Comparison of ENCODE assay signal across 14 mouse cellular contexts in genomic region chr11:84127977-84128376, GRCm38 (mm10). TPM values are rescaled to one million over a fixed set of nuclear protein-coding genes. Genes with fewer than 3 reads are reported as not detected.
DNase-seq lines count a peak whose midpoint lies in the region; ATAC-seq and TF ChIP-seq lines count a peak whose summit lies in the region.
"Had no signal": no experiment of that assay in that cellular context is flagged by ENCODE, and none has a peak within 500 bp of the region (broad histone marks: within the 10 kb centered on the region; RNA-seq: fewer than 3 reads in every experiment).

No protein-coding gene starts in this region.

- H3K9ac ChIP-seq in kidney, embryonic 15.5 days = no peak overlapping the region
- no peak overlapping the region for H3K9ac ChIP-seq in stomach, postnatal 0 days (ENCODE audit: low read length)

- peak; percentile 19 for DNase-seq in cerebellum, adult 9-10 months
- DNase-seq in cerebellum, adult 18-20 months = no peak
- DNase-seq in kidney, postnatal 14 days = no peak
- DNase-seq in thymus, postnatal 14 days = peak; percentile 5
- DNase-seq in thymus, postnatal 10 days (ENCODE audit: low spot score in 2 of 2) = no peak
- DNase-seq in stomach, postnatal 0 days (ENCODE audit: low spot score) = no peak
- no peak for DNase-seq in heart, embryonic 10.5 days (ENCODE audit: low spot score)
- DNase-seq: gastrocnemius, postnatal 10 days; lung, adult 18-20 months; right cerebral cortex, postnatal 25 days had no signal

- TF ChIP-seq EP300 in stomach, postnatal 0 days (optimal IDR thresholded peaks at IDR 0.05) = no peak

- TF ChIP-seq CTCF in stomach, postnatal 0 days (IDR thresholded peaks at IDR 0.05; ENCODE audit: low read depth) = peak; percentile 47

- WGBS in kidney, embryonic 15.5 days = 84% methylated on average over 4 of the region's 4 CpGs
- WGBS in stomach, postnatal 0 days = 76% methylated on average over 4 of the region's 4 CpGs
- 85% methylated on average over 4 of the region's 4 CpGs for WGBS in heart, embryonic 10.5 days

- ATAC-seq in kidney, embryonic 15.5 days (replicated peaks; ENCODE audit: low FRiP score) = no peak
- ATAC-seq in stomach, postnatal 0 days (ENCODE audit: low FRiP score, low TSS enrichment) = no peak

- H3K4me3 ChIP-seq in kidney, embryonic 15.5 days (replicated peaks) = peak overlapping the region; percentile 79; the same call in 1 of the 2 replicates
- no peak overlapping the region for H3K4me3 ChIP-seq in stomach, postnatal 0 days (ENCODE audit: low read depth, low read length)
- no peak overlapping the region for H3K4me3 ChIP-seq in heart, embryonic 10.5 days

- peaks cover 41% of the 10 kb centered on the region for H3K36me3 ChIP-seq in kidney, embryonic 15.5 days
- peaks cover 8% of the 10 kb centered on the region; the same call in 1 of the 2 replicates for H3K36me3 ChIP-seq in stomach, postnatal 0 days (ENCODE audit: control insufficient read depth, insufficient read depth, low read length)
- peaks cover 36% of the 10 kb centered on the region for H3K36me3 ChIP-seq in heart, embryonic 10.5 days

- H3K9me3 ChIP-seq in kidney, embryonic 15.5 days (replicated peaks) = no peaks in the 10 kb centered on the region
- no peaks in the 10 kb centered on the region for H3K9me3 ChIP-seq in stomach, postnatal 0 days (ENCODE audit: control insufficient read depth, low read length)
- H3K9me3 ChIP-seq in heart, embryonic 10.5 days = no peaks in the 10 kb centered on the region
- H3K9me3 ChIP-seq: hindbrain, embryonic 15.5 days had no signal

- H3K27me3 ChIP-seq in kidney, embryonic 15.5 days = no peaks in the 10 kb centered on the region
- no peaks in the 10 kb centered on the region for H3K27me3 ChIP-seq in stomach, postnatal 0 days (ENCODE audit: control insufficient read depth, insufficient read depth, low read length)
- no peaks in the 10 kb centered on the region for H3K27me3 ChIP-seq in heart, embryonic 10.5 days (ENCODE audit: insufficient read depth, poor library complexity, severe bottlenecking)
- H3K27me3 ChIP-seq: hindbrain, embryonic 15.5 days had no signal

- H3K27ac ChIP-seq in kidney, embryonic 15.5 days = no peak overlapping the region
- no peak overlapping the region for H3K27ac ChIP-seq in stomach, postnatal 0 days (replicated peaks)
- H3K27ac ChIP-seq in heart, embryonic 10.5 days = no peak overlapping the region

- 0 out of 2 replicates have a peak overlapping the region, but pooled peaks have one; percentile 91 for H3K4me2 ChIP-seq in kidney, embryonic 15.5 days
- H3K4me2 ChIP-seq in stomach, postnatal 0 days (replicated peaks; ENCODE audit: low read depth) = no peak overlapping the region

- H3K4me1 ChIP-seq in kidney, embryonic 15.5 days = peaks cover 14% of the 10 kb centered on the region
- H3K4me1 ChIP-seq in stomach, postnatal 0 days (replicated peaks; ENCODE audit: control insufficient read depth, insufficient read depth) = no peaks in the 10 kb centered on the region
- peaks cover 10% of the 10 kb centered on the region; the same call in 1 of the 2 replicates for H3K4me1 ChIP-seq in heart, embryonic 10.5 days

RNA-seq across cellular contexts. Expression of gene Tada2a, which starts 1.4 kb away (rescaled TPM):
- 34.6 and 35.1 TPM in 2 replicates for polyA plus RNA-seq in kidney, embryonic 15.5 days (2015; fragmentation: Nextera tagmentation; extraction: Ambion mirVana)
- 12.5 and 13.2 TPM in 2 replicates for polyA plus RNA-seq in stomach, postnatal 0 days (2015; fragmentation: Nextera tagmentation; extraction: Ambion mirVana)
- 24.7 and 31.4 TPM in 2 replicates for polyA plus RNA-seq in heart, embryonic 10.5 days (2016; fragmentation: Nextera tagmentation; extraction: Ambion mirVana)

RNA-seq across cellular contexts. Expression of gene Acaca, which starts 1.5 kb away (rescaled TPM):
- 11.6 and 14.4 TPM in 2 replicates for polyA plus RNA-seq in kidney, embryonic 15.5 days (2015; fragmentation: Nextera tagmentation; extraction: Ambion mirVana)
- 4.5 TPM in 2 replicates for polyA plus RNA-seq in stomach, postnatal 0 days (2015; fragmentation: Nextera tagmentation; extraction: Ambion mirVana)
- polyA plus RNA-seq in heart, embryonic 10.5 days (2016; fragmentation: Nextera tagmentation; extraction: Ambion mirVana) = 13.3 and 14.9 TPM in 2 replicates

RNA-seq across cellular contexts. Expression of gene Gm11437, which starts 39.3 kb away (rescaled TPM):
- polyA plus RNA-seq in kidney, embryonic 15.5 days (2015; fragmentation: Nextera tagmentation; extraction: Ambion mirVana) = 0.12 TPM in 1 of 2 replicates, not detected in the other
- not detected in 2 replicates for polyA plus RNA-seq in stomach, postnatal 0 days (2015; fragmentation: Nextera tagmentation; extraction: Ambion mirVana)
- not detected in 2 replicates for polyA plus RNA-seq in heart, embryonic 10.5 days (2016; fragmentation: Nextera tagmentation; extraction: Ambion mirVana)
- polyA plus RNA-seq: cerebellum, adult 2 months; myocyte had no signal

RNA-seq across cellular contexts. Expression of gene Dusp14, which starts 58.9 kb away (rescaled TPM):
- 30.2 and 32.6 TPM in 2 replicates for polyA plus RNA-seq in kidney, embryonic 15.5 days (2015; fragmentation: Nextera tagmentation; extraction: Ambion mirVana)
- polyA plus RNA-seq in stomach, postnatal 0 days (2015; fragmentation: Nextera tagmentation; extraction: Ambion mirVana) = 118 and 130 TPM in 2 replicates
- 6.0 and 6.9 TPM in 2 replicates for polyA plus RNA-seq in heart, embryonic 10.5 days (2016; fragmentation: Nextera tagmentation; extraction: Ambion mirVana)

Comparison
In these comparisons a context has a peak if more than half of its experiments do, and no peak if none do; other contexts are left out.
1. DNase-seq: peak in cerebellum, adult 9-10 months (single experiment) and thymus, postnatal 14 days (single experiment); none in cerebellum, adult 18-20 months (0 of 2), kidney, postnatal 14 days (single experiment), thymus, postnatal 10 days (0 of 2), stomach, postnatal 0 days (single experiment) and heart, embryonic 10.5 days (single experiment).